Mouse (Mus musculus) liver, embryonic 15.5 days (tissue): Measurements from ENCODE around the gene Lcorl. TPM values are rescaled to one million over a fixed set of nuclear protein-coding genes. Genes with fewer than 3 reads are reported as not detected.

Experiments used
- ATAC-seq: fragments of 200-750 bp; cut with Nextera tagmentation; 2 replicates; pipeline ENCODE4 v1.8.0; 2017; ENCODE audit warnings: moderate number of reproducible peaks, mild to moderate bottlenecking, moderate library complexity; ENCODE audit not compliant: insufficient read depth
- H3K27ac ChIP-seq: fragments of 300-500 bp; sonication (generic); replicated peaks from 2 replicates; pipeline ENCODE4 v1.5.1; 2015; ENCODE audit warnings: mild to moderate bottlenecking, inconsistent platforms
- H3K27me3 ChIP-seq: fragments of 300-500 bp; sonication (generic); 2 replicates; pipeline ENCODE4 v1.6.1; 2015; ENCODE audit warnings: mild to moderate bottlenecking, inconsistent platforms
- H3K36me3 ChIP-seq: fragments of 300-500 bp; sonication (generic); replicated peaks from 2 replicates; pipeline ENCODE4 v1.6.1; 2015; ENCODE audit warnings: moderate library complexity, mild to moderate bottlenecking, inconsistent platforms
- H3K4me1 ChIP-seq: fragments of 300-500 bp; sonication (generic); replicated peaks from 2 replicates; pipeline ENCODE4 v1.6.1; 2015; ENCODE audit warnings: inconsistent platforms
- H3K4me2 ChIP-seq: fragments of 300-500 bp; sonication (generic); 2 replicates; pipeline ENCODE4 v1.6.1; 2015; ENCODE audit warnings: moderate library complexity, mild to moderate bottlenecking, inconsistent platforms
- H3K4me3 ChIP-seq: fragments of 300-500 bp; sonication (generic); replicated peaks from 2 replicates; pipeline ENCODE4 v1.5.1; 2015; ENCODE audit warnings: mild to moderate bottlenecking, inconsistent platforms
- H3K9ac ChIP-seq: fragments of 300-500 bp; sonication (generic); 2 replicates; pipeline ENCODE4 v1.6.1; 2015; ENCODE audit warnings: moderate library complexity, mild to moderate bottlenecking, inconsistent platforms
- H3K9me3 ChIP-seq: fragments of 300-500 bp; sonication (generic); replicated peaks from 2 replicates; pipeline ENCODE4 v1.6.1; 2016; ENCODE audit warnings: inconsistent platforms
- WGBS: fragments of 180-500 bp; shearing (Covaris S2); methylation state at CpG from one replicate; pipeline ENCODE4 v1.1.7; 2015; ENCODE audit warnings: mixed read lengths; ENCODE audit not compliant: insufficient replicate concordance; 5-methylcytosine and 5-hydroxymethylcytosine counted together
- polyA plus RNA-seq: library from polyadenylated mRNA; unstranded; fragments of >200 nt; fragmentation: Nextera tagmentation; extraction: Ambion mirVana; gene quantifications from 2 replicates; pipeline ENCODE4 v1.2.1, GENCODE M21; 2015

Lcorl gene
- polyA plus RNA-seq = 6.6 and 7.0 TPM in 2 replicates

GRCm38 (mm10) chr5:45857254-45858011 lies at the start of gene Lcorl:
TSS of gene Lcorl (minus strand) at chr5:45857615.
- peak; percentile 95 for ATAC-seq
- H3K36me3 ChIP-seq = no peaks in the 10 kb centered on the region
- H3K4me3 ChIP-seq = peak within 1 kb of the TSS; percentile 89
- peak within 1 kb of the TSS; percentile 91 for H3K27ac ChIP-seq
- H3K27me3 ChIP-seq = no peaks in the 10 kb centered on the region
- no peaks in the 10 kb centered on the region for H3K9me3 ChIP-seq
- peaks cover 22% of the 10 kb centered on the region for H3K4me1 ChIP-seq
- H3K4me2 ChIP-seq = peak within 1 kb of the TSS; percentile 92
- H3K9ac ChIP-seq = peak within 1 kb of the TSS; percentile 89
- under 1% methylated on average over 78 of the region's 79 CpGs for WGBS

GRCm38 (mm10) chr5:45904683-45905082 lies 47.3 kb upstream of the Lcorl start:
- Histone ChIP-seq H3K9ac (no peak overlapping the region), H3K36me3 (no peaks in the 10 kb centered on the region), H3K27me3 (no peaks in the 10 kb centered on the region), H3K4me1 (no peaks in the 10 kb centered on the region), H3K27ac (no peak overlapping the region), H3K4me3 (no peak overlapping the region), H3K9me3 (no peaks in the 10 kb centered on the region), H3K4me2 (no peak overlapping the region)
- ATAC-seq = no peak
- 70% methylated on average over 2 of the region's 2 CpGs for WGBS

GRCm38 (mm10) chr5:45903246-45903645 lies 45.8 kb upstream of the Lcorl start:
- no peak for ATAC-seq

DNA sequence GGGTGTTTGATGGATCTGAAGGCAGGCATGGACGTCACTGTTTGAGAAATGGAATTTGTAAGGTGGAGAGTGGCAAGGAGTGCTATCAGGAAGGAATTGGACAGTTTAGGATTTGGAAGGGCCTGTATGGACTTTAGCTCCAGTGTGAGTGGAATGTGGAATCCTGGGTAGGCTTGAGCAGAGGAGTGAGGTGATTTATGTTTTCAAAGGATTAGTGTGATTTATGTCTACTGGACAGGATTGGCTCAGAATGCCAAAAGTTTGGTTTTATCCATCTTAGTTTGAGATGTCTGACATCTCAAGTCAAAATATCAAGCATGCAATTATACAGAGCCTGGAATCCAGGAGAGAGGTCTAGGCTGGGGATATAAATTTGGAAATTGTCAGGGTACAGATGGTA lies 37.9 kb upstream of the Lcorl start:
- WGBS = 56% methylated on average over 1 of the region's 1 CpGs
- H3K36me3 ChIP-seq = no peaks in the 10 kb centered on the region
- no peak overlapping the region for H3K9ac ChIP-seq
- no peaks in the 10 kb centered on the region for H3K4me1 ChIP-seq
- no peak overlapping the region for H3K4me2 ChIP-seq
- no peak for ATAC-seq
- no peaks in the 10 kb centered on the region for H3K27me3 ChIP-seq
- H3K4me3 ChIP-seq = no peak overlapping the region
- H3K27ac ChIP-seq = no peak overlapping the region
- H3K9me3 ChIP-seq = no peaks in the 10 kb centered on the region

More at GRCm38 (mm10) chr5:45903246-45903645, 45.8 kb upstream of the Lcorl start:
- no peaks in the 10 kb centered on the region for H3K27me3 ChIP-seq
- no peak overlapping the region for H3K4me2 ChIP-seq
- no peaks in the 10 kb centered on the region for H3K9me3 ChIP-seq
- no peak overlapping the region for H3K4me3 ChIP-seq
- H3K27ac ChIP-seq = no peak overlapping the region
- H3K4me1 ChIP-seq = no peaks in the 10 kb centered on the region
- 47% methylated on average over 3 of the region's 3 CpGs for WGBS
- H3K36me3 ChIP-seq = no peaks in the 10 kb centered on the region
- H3K9ac ChIP-seq = no peak overlapping the region

GRCm38 (mm10) chr5:45893696-45894095 lies 36.3 kb upstream of the Lcorl start:
- Histone ChIP-seq H3K9ac (no peak overlapping the region), H3K27me3 (no peaks in the 10 kb centered on the region), H3K4me3 (no peak overlapping the region), H3K36me3 (no peaks in the 10 kb centered on the region), H3K4me1 (no peaks in the 10 kb centered on the region), H3K27ac (no peak overlapping the region), H3K9me3 (no peaks in the 10 kb centered on the region), H3K4me2 (no peak overlapping the region)
- ATAC-seq = no peak
- WGBS = 59% methylated on average over 3 of the region's 3 CpGs

DNA sequence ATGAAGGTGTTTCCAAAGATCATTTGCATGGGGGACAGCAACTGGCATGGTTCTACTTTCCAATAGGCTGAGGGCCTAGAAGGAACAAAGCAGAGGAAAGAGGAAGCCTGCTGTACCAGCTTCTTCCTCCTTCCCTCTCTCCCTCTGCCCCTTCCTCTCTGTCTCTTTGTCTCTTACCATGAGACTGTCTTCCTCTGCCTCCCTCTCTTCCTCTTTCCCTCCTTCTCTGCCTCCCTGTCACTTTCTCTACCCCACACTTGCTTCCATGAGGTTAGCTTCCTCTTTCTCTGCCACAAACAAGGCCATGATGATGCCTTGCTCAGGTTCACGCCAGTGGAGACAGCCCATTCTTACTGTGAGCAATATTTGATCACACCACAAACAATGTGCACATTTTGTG lies 18.9 kb upstream of the Lcorl start:
- no peaks in the 10 kb centered on the region for H3K27me3 ChIP-seq
- no peak overlapping the region for H3K4me2 ChIP-seq
- WGBS = 35% methylated on average over 1 of the region's 1 CpGs
- H3K27ac ChIP-seq = no peak overlapping the region
- H3K4me1 ChIP-seq = no peaks in the 10 kb centered on the region
- no peak for ATAC-seq
- H3K36me3 ChIP-seq = no peaks in the 10 kb centered on the region
- H3K9ac ChIP-seq = no peak overlapping the region
- H3K9me3 ChIP-seq = no peaks in the 10 kb centered on the region
- no peak overlapping the region for H3K4me3 ChIP-seq

DNA sequence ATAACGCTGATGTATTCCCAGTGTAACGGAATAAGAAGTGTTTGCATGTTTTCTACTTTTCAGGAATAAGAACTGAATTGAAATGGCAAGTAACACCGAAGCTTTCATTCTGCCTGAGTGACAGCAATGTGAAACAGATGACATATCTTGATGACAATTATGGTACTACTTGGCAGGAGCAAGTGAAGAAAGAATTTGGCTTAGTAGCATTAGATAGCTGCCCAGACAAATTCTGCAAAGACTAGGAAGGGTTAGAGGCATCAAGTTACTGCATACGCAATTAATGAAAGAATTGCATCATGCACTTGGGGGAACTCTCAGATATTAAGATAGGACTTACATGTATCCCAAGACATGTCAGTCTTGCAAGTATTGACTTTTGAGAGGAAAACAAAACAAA lies 18.1 kb upstream of the Lcorl start:
- 80% methylated on average over 4 of the region's 4 CpGs for WGBS
- no peak overlapping the region for H3K4me2 ChIP-seq
- no peaks in the 10 kb centered on the region for H3K9me3 ChIP-seq
- H3K4me1 ChIP-seq = no peaks in the 10 kb centered on the region
- no peaks in the 10 kb centered on the region for H3K27me3 ChIP-seq
- no peak for ATAC-seq
- no peak overlapping the region for H3K27ac ChIP-seq
- no peak overlapping the region for H3K9ac ChIP-seq
- H3K36me3 ChIP-seq = no peaks in the 10 kb centered on the region
- no peak overlapping the region for H3K4me3 ChIP-seq

DNA sequence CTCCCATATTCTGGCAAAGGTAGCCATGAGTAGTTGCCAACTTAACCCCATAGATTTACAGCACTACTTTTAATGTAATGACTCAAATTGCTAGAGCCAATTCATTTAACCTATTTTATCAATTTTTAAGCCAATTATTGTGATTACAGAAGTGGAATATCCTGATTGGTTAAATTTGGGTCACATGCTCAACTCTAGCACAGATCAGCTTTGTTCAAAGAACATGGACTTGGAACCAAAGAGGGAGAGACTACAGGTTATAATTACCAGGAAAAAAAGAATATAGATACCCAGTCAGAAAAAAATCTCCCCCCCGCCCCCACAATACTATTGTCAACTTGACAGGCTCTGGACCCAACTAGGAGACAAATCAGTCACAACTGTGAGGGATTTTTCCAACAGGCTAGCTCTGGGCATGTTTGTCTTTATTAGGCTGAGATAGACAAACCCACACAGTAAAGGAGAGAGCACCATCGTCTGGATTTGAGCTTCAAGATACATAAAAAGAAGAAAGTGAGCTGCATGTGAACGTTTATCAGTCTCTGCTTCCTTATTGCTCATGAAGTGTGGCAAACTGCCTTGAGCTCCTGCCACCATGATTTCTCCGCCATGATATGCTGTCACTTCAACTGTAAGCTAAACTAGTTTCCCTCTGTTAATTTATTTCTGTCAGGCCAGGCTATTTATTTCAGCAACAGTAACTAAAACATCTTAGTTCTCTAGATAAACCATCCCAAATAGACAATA lies 17.0 kb upstream of the Lcorl start:
- Histone ChIP-seq H3K4me2 (no peak overlapping the region), H3K4me1 (no peaks in the 10 kb centered on the region), H3K27ac (no peak overlapping the region), H3K27me3 (no peaks in the 10 kb centered on the region), H3K9me3 (no peaks in the 10 kb centered on the region), H3K36me3 (no peaks in the 10 kb centered on the region), H3K4me3 (no peak overlapping the region), H3K9ac (no peak overlapping the region)
- no peak for ATAC-seq
- 52% methylated on average over 4 of the region's 4 CpGs for WGBS

- peak overlapping the region; percentile 92 for H3K4me2 ChIP-seq
- H3K9me3 ChIP-seq = no peaks in the 10 kb centered on the region
- no peaks in the 10 kb centered on the region for H3K36me3 ChIP-seq
- peak overlapping the region; percentile 89 for H3K9ac ChIP-seq
- no peak overlapping the region for H3K27ac ChIP-seq
- peak overlapping the region; percentile 89 for H3K4me3 ChIP-seq
- no peak for ATAC-seq
- 71% methylated on average over 2 of the region's 2 CpGs for WGBS
- H3K4me1 ChIP-seq = peaks cover 22% of the 10 kb centered on the region
- no peaks in the 10 kb centered on the region for H3K27me3 ChIP-seq
Observed at GRCm38 (mm10) chr5:45858368-45858767, 953 bp upstream of the Lcorl start.

DNA sequence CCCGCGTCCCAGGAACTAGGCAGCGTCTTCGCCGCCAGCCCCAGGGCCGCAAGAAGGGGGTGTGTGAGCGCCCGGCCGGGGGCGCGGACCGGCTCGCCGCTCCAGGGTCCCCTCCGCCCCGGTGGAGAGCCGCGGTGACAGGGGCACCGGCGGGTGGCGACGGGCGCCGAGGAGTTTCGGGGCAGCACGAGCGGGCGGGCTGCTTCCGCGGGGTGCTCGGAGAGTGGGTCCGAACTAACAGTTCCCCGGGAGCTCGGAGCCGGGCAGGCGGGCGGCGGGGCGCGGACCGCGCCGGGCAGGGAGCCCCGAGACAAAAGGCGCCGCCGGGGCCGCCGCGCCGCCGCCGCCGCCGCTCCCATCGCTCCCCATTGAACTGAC lies 550 bp downstream of the Lcorl start:
- no peaks in the 10 kb centered on the region for H3K36me3 ChIP-seq
- peak overlapping the region; percentile 89 for H3K9ac ChIP-seq
- no peaks in the 10 kb centered on the region for H3K9me3 ChIP-seq
- H3K4me3 ChIP-seq = peak overlapping the region; percentile 89
- ATAC-seq = no peak
- H3K27ac ChIP-seq = peak overlapping the region; percentile 91
- under 1% methylated on average over 49 of the region's 56 CpGs for WGBS
- H3K4me1 ChIP-seq = peaks cover 22% of the 10 kb centered on the region
- peak overlapping the region; percentile 92 for H3K4me2 ChIP-seq
- no peaks in the 10 kb centered on the region for H3K27me3 ChIP-seq

GRCm38 (mm10) chr5:45856303-45856821 lies 1.1 kb downstream of the Lcorl start:
- Histone ChIP-seq H3K27me3 (no peaks in the 10 kb centered on the region), H3K27ac (peak overlapping the region; percentile 91), H3K9ac (peak overlapping the region; percentile 89), H3K4me1 (peaks cover 22% of the 10 kb centered on the region), H3K36me3 (no peaks in the 10 kb centered on the region), H3K4me3 (peak overlapping the region; percentile 89), H3K4me2 (peak overlapping the region; percentile 92), H3K9me3 (no peaks in the 10 kb centered on the region)
- WGBS = under 1% methylated on average over 35 of the region's 37 CpGs
- ATAC-seq = no peak
